Mouse (Mus musculus): Measurements from ENCODE around the gene Fam90a1a.
"Not testable (repeated sequence)": the region's sequence is repeated elsewhere in the genome, so short reads cannot be mapped to it uniquely, and the experiment has no call there.

The Fam90a1a gene

DNA sequence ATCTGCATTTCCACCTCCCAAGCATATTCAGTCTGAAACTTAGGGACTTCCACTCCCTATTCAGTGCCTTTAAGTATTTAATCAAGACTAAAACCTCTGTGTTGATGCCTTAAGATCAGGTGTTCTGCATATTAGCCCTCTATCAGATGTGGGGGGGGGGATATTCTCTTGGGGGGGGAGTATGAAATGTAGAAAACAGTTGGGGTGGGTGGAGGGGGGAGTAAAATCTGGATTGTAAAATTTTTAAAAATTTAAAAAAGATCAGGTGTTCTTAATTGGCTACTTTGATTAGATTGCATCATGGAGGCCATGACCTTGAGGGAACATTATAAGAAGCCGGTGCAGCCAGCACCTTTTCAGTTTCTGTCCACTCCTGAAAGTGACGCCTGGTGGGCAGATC, at the start of gene Fam90a1a:
Gene Fam90a1a (plus strand): TSS at position 301 of the 400 bp plus-strand sequence.
- DNase-seq (ENCODE audit: low spot score) = no peak

DNA sequence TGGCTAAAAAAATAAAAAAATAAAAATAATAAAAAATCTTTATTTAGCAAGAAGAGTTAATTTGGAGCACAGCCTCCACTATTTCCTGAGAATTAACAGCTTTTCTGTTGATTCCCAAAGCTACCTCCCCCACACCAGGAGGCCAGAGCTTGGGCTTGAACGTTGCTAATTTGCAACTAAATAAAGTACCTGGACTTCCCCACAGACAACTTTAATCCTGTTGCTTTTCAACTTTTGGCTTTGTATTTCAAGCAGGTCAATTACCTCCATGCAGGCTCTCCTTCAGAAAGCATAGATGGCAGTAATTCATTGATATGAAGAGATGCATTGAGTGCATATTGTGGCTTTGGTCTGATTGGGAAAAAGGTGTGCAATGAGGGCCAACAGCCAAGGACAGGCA, 46.6 kb upstream of the Fam90a1a start:
- no peak for DNase-seq (ENCODE audit: low spot score)

DNA sequence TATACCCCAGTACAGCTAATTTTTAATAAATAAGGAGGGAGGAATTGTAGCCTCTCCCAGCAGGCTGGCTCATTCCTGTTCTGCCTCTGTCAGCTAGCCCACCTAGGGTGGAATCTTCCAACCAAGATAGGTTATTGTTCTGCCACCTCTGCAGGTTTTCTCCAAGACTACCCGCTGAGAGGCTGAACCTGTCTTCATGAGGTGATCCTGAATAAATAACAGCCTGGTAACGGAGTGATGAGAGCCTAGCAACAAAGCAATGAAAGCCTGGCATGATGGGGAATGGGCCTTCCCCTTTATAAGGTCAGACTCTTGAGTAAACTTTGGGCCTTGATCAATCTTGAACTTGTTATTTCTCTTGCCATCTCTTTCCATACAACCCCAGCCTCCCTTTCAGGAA, 46.0 kb upstream of the Fam90a1a start:
- no peak for DNase-seq (ENCODE audit: low spot score)

DNA sequence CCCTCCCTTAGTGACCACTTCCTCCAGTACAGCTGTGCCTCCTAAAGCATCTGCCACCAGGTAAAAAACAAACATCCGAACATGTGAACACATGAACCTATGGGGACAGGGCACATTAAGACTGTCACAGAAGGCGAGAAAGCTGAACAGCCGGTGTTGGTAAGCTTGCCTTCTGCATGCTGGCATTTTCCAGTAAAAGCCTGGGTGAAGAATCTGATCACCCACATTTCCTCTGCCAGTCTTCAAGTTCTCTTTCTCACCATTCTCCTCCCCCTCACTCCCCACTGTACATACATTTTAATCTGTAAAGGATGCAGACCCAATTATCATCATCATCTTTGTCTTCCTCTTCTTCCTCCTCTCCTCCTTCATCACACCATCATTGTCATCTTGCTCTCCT, 42.9 kb upstream of the Fam90a1a start:
- DNase-seq (ENCODE audit: low spot score) = no peak

DNA sequence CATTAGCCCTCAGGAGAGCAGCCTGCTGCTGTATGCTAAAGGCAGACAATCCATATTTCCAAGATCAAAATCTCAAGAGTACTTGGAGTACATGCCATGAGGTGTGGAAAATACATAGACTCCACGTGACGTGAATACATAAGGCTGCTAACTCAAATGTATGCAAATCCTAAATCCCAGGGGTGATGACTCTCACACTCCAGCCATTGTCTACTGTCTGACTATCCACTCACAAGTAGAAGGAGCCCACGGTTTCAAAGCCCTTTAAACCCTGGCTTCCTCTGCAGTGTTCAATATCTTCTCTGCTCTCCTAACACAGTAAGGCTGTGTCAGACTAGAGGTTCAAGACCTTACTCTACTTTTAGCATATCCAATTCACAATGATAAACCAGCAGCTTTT, 27.8 kb upstream of the Fam90a1a start:
- not testable (repeated sequence) for DNase-seq (ENCODE audit: low spot score)

DNA sequence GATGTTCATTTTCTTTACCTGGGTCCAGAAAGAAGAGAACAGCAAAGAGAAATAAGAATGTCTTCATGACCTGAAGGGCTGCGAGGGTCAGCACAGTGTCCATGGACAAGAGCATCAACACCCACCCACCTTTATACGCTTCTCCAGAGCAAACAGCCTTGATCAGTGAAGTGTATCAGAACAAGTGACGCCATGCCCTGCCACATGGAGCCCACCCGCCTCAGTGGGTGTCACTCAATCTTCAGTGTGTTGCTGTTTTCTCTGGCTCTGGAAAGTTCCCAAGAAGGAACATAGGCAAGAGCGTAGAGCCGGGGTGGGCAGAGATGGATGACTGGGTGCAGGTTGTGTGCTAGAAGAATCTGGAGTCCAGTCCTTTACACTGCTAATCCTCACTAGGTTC, 25.9 kb upstream of the Fam90a1a start, which contains the start of gene Defb15:
Gene Defb15 (minus strand): TSS at position 101 of the 400 bp plus-strand sequence.
- no peak for DNase-seq (ENCODE audit: low spot score)

DNA sequence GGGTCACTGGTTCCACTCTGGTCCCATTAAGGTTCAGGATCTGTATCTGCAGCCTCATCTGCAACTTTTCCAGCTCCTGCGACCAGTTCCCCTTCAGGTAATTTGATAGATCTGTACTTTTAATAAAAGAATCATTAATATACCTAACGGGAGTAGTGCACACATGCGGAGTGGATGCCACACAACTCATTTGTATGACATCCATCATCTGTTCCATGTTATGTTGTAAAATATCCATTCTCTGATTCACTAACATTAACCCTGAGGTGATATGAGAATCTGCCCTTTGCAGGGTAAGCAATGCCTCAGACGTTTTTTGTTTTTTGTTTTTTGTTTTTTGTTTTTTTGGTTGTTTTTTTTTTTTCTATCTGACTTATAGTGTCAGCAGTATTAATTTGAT, 20.5 kb upstream of the Fam90a1a start, which contains the start of gene Defb35:
Gene Defb35 (plus strand): TSS at position 301 of the 400 bp plus-strand sequence.
- not testable (repeated sequence) for DNase-seq (ENCODE audit: low spot score)

DNA sequence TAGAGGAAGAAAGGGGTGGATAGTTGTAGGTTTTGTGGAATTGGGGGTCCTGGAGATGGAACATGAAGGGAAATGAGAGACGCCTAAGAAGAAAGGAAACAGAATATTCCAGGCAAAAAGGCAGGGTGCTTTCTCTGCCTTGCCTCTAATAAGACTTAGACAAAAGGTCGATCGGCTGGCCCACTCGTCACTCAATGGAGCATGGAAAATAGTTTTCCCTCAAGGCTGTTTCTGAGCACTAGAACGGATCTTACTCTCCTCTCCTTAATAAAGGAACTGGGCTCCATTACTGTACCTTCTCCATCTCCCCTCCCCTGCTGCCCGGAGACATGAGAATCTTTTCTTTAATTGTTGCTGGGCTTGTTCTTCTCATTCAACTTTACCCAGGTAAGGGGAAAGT, 12.1 kb upstream of the Fam90a1a start, which contains the start of gene Defb13:
Gene Defb13 (plus strand): TSS at position 301 of the 400 bp plus-strand sequence.
- no peak for DNase-seq (ENCODE audit: low spot score)

DNA sequence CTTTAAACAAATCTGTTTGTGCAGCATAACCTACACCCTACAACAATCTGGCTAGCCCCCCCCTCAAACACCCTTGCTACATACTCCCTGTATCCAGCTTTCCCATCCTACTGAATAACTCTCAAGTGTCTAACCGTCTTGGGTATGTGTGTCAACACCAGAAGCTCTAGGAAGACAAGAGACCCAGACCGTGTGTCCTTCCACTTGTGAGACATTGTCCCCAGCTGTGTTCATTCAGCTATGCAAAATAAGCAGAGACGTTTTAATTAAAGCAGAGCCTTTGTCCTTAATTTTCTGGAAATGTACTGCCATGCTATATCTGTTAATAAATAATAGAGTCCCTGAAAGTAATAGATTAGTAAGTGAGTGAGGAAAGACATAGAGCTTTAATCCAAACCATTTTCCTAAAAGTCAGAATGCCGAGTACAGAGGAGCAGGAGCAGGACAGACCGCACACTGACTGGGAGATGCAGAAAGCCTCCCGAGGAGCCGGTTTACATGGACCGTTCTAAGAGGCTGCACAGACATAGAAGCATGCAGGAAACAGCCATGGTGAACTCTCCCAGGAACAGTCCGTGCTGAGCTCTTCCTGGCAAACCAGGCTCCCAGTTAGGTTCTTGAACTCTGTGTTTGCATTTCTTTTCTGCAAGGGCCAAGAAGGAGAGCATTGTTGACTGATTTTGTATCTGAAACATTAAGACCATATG, 11.1 kb upstream of the Fam90a1a start:
- no peak for DNase-seq (ENCODE audit: low spot score)

DNA sequence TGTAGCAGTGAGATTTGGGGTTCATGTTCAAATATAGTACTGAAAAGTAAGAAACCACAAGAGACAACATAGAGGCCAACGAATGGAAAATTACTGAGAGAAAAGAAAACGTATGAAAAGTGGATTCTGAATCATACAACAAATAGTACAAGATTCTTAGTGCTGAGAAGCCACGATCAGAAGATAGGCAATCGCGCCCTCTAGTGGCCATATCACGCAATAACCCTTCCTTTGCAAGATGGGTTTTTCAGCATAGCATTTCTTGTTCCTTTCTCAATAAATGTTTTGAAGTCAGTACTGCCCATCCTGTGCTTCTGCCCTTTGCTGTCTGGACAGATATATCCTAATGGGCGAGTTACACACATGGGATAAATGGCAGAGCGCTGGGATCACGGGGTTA, 3.2 kb upstream of the Fam90a1a start:
- DNase-seq (ENCODE audit: low spot score) = peak; percentile 13

DNA sequence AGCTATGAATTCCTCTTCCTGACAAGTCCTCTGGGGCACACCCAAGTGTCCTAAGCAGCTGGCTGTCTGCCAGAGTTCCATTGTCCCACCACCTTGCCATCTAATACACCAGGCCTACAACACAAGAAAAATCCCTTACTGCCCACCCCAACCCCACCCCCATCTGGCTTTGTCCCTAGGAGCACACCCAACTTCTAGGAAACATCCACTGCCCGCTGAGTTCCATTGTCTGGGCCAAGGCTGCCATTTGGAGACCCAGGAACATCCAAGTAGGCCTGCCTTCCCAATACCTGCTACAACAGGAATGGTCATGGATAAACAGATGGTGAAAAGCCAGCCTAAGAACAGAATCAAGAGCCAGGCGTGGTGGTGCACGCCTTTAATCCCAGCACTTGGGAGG, 2.2 kb upstream of the Fam90a1a start:
- DNase-seq (ENCODE audit: low spot score) = no peak

DNA sequence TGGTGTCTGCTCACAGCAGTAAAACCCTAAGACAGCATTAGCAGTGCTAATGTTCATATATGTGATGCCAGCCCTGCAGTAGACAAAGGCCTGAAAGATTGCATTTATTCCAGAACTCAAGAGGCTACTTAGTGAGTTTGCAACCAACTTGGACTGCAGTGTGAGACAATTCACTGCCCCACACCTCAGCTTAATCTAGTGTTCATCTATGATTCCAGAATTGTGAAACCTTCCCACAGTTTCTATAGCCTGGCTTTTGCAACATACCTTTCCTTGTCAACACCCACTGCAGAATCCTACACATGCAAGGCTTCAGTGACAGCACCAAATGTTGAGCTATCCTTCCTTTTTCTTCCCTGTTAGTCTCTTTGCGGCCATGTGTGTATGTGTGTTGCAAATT, 8.1 kb downstream of the Fam90a1a start:
- DNase-seq (ENCODE audit: low spot score) = no peak

DNA sequence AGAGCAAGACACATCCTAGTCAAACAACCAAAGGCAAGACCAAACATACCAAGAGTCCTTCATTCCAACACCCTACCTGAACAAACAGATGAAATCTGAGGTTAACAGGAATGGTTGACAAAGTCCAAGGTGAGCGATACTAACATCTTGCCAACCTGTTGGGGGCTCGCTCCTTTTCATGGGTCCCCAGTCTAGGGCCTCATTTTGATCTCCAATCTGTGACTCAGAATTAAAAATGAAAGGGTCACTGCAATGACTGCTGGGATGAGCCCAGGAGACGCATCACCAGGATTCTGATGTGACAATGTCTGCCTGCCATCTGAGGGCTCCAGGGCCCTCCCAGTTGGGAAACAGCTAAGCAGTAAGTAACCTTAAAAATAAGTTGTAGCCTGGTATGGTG, 11.0 kb downstream of the Fam90a1a start, which contains the start of gene Ccdc70:
Gene Ccdc70 (plus strand): TSS at position 301 of the 400 bp plus-strand sequence.
- no peak for DNase-seq (ENCODE audit: low spot score)

DNA sequence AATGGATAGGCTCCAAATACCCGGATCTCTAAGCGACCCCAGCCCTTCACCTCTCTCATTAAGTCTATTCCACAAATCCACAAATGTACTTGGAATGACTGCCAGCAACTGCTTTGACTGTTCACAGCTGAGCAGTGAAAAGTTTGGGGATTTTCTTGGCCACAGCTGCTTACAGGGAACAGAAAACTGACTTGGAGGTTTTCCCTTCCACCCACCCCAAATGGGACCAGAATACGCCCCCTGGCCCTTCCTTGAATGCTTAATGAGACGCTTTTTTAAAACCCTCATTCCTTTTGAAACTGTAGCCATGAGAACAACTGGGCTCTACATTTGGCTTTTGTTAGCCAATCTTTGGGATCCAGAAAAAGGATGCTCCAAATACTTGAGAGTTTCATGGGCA, 19.7 kb downstream of the Fam90a1a start:
- no peak for DNase-seq (ENCODE audit: low spot score)

DNA sequence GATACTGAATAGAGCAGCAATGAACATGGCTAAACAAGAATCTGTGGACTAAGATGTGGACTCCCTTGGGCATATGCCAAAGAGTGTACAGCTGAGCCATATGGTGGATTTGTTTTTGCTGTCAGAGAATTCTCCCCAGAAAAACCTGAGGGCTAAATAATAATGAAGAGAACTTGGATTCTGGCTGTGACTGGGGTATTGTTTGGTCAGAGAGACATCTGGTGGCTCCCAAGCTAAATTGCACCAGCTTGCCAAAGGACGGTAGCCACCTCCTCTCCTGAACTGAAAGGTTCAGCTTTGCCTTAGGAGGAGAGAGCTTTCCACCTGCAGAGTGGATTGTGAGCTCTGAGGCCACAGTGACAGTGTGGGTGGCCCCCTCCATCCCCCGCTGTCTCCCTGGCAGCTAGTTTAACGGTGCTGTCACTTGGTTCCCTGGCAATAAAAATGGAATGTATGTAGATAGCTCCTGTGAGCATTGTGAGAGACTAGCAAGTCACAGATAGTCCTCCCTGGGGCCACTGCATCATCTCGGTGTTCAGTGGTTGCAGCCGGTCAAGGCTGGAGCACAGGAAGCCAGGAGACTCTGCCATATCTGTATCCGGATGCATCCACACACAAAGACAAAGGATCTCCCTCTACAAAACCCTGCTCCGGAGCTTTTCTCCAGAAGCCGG, 23.3 kb downstream of the Fam90a1a start:
- DNase-seq (ENCODE audit: low spot score) = no peak

DNA sequence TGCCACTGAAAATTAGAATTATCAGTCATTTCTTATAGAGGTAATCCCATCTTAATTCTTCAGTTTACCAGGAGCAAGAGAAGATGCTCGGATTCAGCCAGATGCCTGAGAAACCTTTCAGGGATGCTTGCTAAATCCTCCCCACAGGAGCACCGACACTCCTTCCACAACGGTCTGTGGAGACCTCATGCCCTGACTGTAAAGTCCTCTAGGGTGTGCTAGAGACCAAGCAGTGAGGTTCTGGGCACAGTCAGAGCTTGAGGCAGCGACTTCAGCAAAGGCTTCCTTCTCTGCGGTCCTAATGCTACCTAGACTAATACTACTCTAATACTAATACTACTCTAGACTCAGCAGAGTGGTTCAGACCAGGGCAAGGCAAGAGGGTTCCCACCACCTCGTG, 33.7 kb downstream of the Fam90a1a start:
- DNase-seq (ENCODE audit: low spot score) = no peak

DNA sequence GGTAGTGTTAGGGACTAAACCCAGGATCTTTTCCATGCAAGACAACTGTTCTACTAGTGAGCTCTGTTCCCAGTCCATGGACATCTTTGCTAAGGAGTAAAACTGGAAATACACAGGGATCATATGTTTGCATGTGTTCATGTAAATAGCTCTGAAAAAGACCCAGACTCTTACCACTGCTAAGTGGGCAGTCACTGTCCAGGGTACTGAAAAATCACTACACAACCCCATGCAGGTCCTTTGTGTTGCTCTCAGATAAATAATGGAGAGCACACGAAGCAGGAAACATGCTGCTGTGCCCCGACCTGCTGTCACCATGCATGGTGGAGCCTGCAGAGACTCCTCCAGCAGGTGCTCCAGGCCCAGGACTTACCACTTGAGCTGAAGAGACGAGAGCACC, 36.7 kb downstream of the Fam90a1a start:
- DNase-seq (ENCODE audit: low spot score) = no peak

DNA sequence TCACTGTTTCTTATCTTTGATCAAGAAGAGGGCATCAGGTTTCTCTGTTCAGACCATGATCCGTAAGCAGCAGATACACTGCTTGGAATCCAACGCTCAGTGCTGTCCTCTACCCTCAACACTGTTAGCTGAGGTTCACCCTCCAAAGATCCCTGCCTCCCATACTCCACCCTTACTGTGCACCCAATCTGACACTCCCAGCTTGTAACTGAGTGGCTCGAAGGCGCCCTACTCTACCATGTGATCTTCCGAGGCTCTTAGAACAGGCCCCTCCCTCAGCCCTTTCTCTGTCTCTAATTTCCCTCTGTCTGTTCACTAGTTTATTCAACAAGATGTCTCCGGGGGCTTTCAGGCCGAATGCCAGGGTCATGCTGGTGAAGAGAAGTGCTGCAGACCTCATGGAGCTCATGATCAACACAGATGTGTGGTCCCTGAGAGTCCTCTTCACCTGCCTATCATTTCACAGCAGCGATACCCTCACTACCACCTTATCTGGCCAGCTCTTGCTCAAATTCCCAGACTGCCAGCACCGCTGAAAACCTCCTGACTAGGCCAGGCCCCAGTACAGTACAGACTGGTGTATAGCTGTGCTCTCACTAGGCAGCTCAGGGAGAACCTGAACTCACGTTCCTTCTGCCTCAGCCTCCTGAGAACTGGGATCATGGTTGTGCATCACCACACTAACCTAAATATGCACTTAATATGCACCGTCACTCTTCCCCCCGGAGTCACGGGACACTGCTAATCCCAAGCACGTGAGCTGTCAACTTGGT, 46.4 kb downstream of the Fam90a1a start:
- no peak for DNase-seq (ENCODE audit: low spot score)

DNA sequence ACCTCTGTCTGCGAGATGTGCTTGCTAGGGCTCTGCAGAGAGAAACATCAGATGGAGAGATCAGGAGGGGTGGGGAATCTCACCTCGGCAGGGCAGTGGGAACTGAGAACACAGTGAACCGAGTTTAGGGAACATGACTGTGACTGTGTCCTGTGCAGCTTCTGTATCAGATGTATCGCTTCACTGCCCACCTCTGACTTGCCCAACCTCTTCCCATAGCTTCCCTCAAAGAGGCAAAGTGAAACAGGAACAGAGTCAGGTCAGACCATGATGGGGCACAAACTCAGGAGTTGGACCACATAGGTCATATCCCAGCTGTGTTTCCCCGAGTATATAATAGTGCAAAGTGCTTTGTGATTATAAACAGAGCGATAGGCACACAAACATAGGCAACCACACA, 47.9 kb downstream of the Fam90a1a start:
- DNase-seq (ENCODE audit: low spot score) = no peak

DNA sequence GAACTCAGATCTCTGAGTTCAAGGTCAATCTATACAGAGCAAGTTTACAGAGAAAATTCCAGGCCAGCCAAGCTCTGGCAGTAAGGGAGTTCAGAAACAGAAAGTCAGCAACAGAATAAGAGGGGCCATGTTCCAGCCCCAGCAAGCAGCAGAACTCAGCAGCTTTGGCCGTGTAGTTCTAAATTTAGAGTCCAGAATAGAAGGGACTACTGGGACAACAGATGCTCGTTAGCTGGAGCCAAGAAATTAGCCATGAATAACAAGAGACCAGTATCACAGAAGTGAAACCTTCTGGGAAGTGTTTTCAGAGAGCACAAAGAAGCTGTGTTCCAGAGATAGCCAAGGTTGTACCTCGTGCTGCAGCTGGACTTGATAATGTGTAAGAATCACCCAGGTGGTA, 50.9 kb downstream of the Fam90a1a start:
- DNase-seq (ENCODE audit: low spot score) = no peak

DNA sequence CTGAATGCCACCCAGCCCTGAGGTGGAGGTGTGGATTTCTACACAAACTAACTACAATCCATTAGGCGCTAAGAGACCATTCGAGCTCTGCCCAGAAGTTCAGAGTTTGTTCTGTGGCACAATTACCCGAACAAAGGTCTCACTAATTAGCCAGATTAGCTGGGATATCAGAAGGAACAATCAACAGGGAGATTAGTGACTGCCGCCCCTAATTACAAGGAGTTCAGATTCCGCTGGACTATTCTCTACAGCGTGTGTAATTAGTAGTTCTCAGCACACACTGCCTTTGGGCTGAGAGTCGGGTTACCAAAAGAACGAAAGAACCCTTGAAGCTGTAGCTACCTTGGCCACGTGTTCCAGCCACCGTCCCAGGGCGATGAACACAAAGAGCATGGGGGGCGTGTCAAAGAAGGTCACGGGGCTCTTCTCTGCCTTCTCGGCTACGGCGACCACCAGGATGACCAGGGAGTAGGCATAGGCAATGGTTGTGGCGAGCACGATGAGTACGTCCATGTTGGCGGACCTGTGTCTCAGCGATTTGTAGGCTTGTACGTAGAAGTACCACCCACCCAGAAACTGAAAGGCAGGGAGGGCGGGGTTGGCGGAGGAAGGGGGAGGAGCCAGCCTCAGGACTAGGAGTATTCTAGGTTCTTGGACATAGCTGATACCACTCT, 54.7 kb downstream of the Fam90a1a start:
- DNase-seq (ENCODE audit: low spot score) = no peak
